Mouse (Mus musculus): ENCODE results near the gene Trim2.
A peak's percentile ranks its signal among the peaks of the same experiment; 100 is the strongest.

Gene Trim2

GRCm38 (mm10) chr3:84181717-84182116 is 125.0 kb downstream of the Trim2 start:
- no peak for DNase-seq

GRCm38 (mm10) chr3:84181102-84181501 is 125.6 kb downstream of the Trim2 start:
- no peak for DNase-seq

- no peak for DNase-seq
These were observed 126.4 kb downstream of the Trim2 start for GRCm38 (mm10) chr3:84180304-84180703.

GRCm38 (mm10) chr3:84177834-84178233 is 128.8 kb downstream of the Trim2 start:
- no peak for DNase-seq

- peak; percentile 30 to 40 for DNase-seq
These were observed 131.1 kb downstream of the Trim2 start for GRCm38 (mm10) chr3:84175337-84176315.

GRCm38 (mm10) chr3:84173581-84174154 is 133.0 kb downstream of the Trim2 start, which contains the start of gene Gm6525:
Gene Gm6525 (plus strand): TSS chr3:84174104.
- no peak for DNase-seq

GRCm38 (mm10) chr3:84172406-84172805 is 134.3 kb downstream of the Trim2 start:
- DNase-seq: no peak

GRCm38 (mm10) chr3:84169393-84170005 is 137.2 kb downstream of the Trim2 start:
- DNase-seq: no peak

- no peak for DNase-seq
These were observed 137.7 kb downstream of the Trim2 start for GRCm38 (mm10) chr3:84168943-84169342.

GRCm38 (mm10) chr3:84166073-84166472 is 140.6 kb downstream of the Trim2 start:
- no peak for DNase-seq

- DNase-seq: no peak
These were observed 141.3 kb downstream of the Trim2 start for GRCm38 (mm10) chr3:84165391-84165790.

GRCm38 (mm10) chr3:84157559-84158350 is 148.9 kb downstream of the Trim2 start:
- DNase-seq: no peak

- DNase-seq: no peak
These were observed 149.7 kb downstream of the Trim2 start for GRCm38 (mm10) chr3:84157011-84157410.

- DNase-seq: no peak
These were observed 150.6 kb downstream of the Trim2 start for GRCm38 (mm10) chr3:84156105-84156504.

GRCm38 (mm10) chr3:84155558-84156006 is 151.1 kb downstream of the Trim2 start, which contains the start of gene Mnd1:
Gene Mnd1 (minus strand): TSS chr3:84155786.
- peak; percentile 91 to 92 for DNase-seq

GRCm38 (mm10) chr3:84155146-84155545 is 151.5 kb downstream of the Trim2 start:
- no peak for DNase-seq

- no peak for DNase-seq
These were observed 151.9 kb downstream of the Trim2 start for GRCm38 (mm10) chr3:84154721-84155141.

- no peak for DNase-seq
These were observed 156.8 kb downstream of the Trim2 start for GRCm38 (mm10) chr3:84149831-84150230.

- DNase-seq: no peak
These were observed 165.7 kb downstream of the Trim2 start for GRCm38 (mm10) chr3:84140947-84141346.

GRCm38 (mm10) chr3:84136509-84136908 is 170.2 kb downstream of the Trim2 start:
- no peak for DNase-seq

GRCm38 (mm10) chr3:84135933-84136332 is 170.7 kb downstream of the Trim2 start:
- no peak for DNase-seq

GRCm38 (mm10) chr3:84135387-84135786 is 171.3 kb downstream of the Trim2 start:
- peak in 1 of 2 experiments; percentile 6 for DNase-seq

Data from thymus, adult 18-20 months (tissue).